Mouse (Mus musculus): Measurements from ENCODE around the gene E2f2. TPM values are rescaled to one million over a fixed set of nuclear protein-coding genes. Genes with fewer than 3 reads are reported as not detected.

E2f2 gene
- 20.7 TPM for polyA plus RNA-seq (2017; shearing (Covaris generic))

DNA sequence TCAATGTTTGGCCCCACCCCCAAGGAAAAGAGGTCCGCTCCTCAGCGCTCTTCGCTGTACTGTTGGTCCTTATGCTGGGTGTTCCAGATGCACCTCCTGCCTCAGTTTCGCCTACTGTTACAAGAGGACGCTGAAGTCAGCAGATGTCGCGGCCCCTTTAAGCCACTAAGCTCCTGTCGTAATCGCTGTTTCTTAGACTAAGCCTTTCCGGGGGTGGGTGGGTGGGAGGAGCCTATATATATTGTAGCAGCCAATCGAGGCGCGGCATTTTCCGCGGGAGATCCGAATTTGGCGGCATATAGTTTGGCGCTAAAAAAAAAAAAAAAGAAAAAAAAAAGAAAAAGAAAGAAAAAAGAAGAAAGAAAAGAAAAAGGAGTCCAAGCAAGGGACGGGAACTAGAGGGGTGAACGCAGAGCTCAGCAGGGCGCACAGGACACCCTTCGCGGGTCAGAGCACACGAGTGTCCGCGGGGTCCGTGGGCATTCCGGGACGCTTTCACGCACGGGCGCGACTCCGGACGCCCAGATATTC lies at the start of gene E2f2:
Gene E2f2, plus strand, starts transcription at position 384 of the 531 bp plus-strand sequence.

GRCm38 (mm10) chr4:136143193-136143976 lies 28.8 kb upstream of the E2f2 start, which contains the start of gene Id3:
Gene Id3 (plus strand): TSS chr4:136143497.

GRCm38 (mm10) chr4:136206033-136206893 lies 34.1 kb downstream of the E2f2 start, which contains the start of gene Asap3:
Gene Asap3 (plus strand): TSS chr4:136206365.

Other genes starting within 250 kb of the E2f2 start
- gene Hmgcl, start 225.9 kb upstream of the E2f2 start, polyA plus RNA-seq (2017; shearing (Covaris generic)): 92.6 TPM
- gene Gale, start 208.7 kb upstream of the E2f2 start, polyA plus RNA-seq (2017; shearing (Covaris generic)): 26.8 TPM
- gene Lypla2, start 199.8 kb upstream of the E2f2 start, polyA plus RNA-seq (2017; shearing (Covaris generic)): 371 TPM
- gene Pithd1, start 185.1 kb upstream of the E2f2 start, polyA plus RNA-seq (2017; shearing (Covaris generic)): 7.5 TPM
- 62.3 TPM for gene Eloa, start 150.6 kb upstream of the E2f2 start, polyA plus RNA-seq (2017; shearing (Covaris generic))
- 454 TPM for gene Rpl11, start 119.0 kb upstream of the E2f2 start, polyA plus RNA-seq (2017; shearing (Covaris generic))
- gene Id3, start 28.9 kb upstream of the E2f2 start, polyA plus RNA-seq (2017; shearing (Covaris generic)): 271 TPM
- gene Asap3, start 34.0 kb downstream of the E2f2 start, polyA plus RNA-seq (2017; shearing (Covaris generic)): 0.15 TPM
- 0.58 TPM for gene Tcea3, start 75.3 kb downstream of the E2f2 start, polyA plus RNA-seq (2017; shearing (Covaris generic))
- 12.7 TPM for gene Zfp46, start 112.3 kb downstream of the E2f2 start, polyA plus RNA-seq (2017; shearing (Covaris generic))
- 147 TPM for gene Hnrnpr, start 138.5 kb downstream of the E2f2 start, polyA plus RNA-seq (2017; shearing (Covaris generic))